Mouse (Mus musculus): ENCODE data around the gene Gm21885.

The Gm21885 gene

GRCm38 (mm10) chr11:94318056-94318455 is 36.4 kb downstream of the Gm21885 start:
- no peak for DNase-seq (ENCODE audit: extremely low spot score, low spot score)

GRCm38 (mm10) chr11:94320969-94321930 is 39.6 kb downstream of the Gm21885 start:
- DNase-seq (ENCODE audit: extremely low spot score, low spot score): no peak

GRCm38 (mm10) chr11:94321931-94322400 is 40.3 kb downstream of the Gm21885 start, which contains the start of gene Luc7l3:
TSS of gene Luc7l3 (minus strand) at chr11:94321988.
- DNase-seq (ENCODE audit: extremely low spot score, low spot score): peak; percentile 93

- no peak for DNase-seq (ENCODE audit: extremely low spot score, low spot score)
Observed at GRCm38 (mm10) chr11:94322636-94323035, 41.0 kb downstream of the Gm21885 start.

GRCm38 (mm10) chr11:94323271-94323925 is 41.7 kb downstream of the Gm21885 start:
- no peak for DNase-seq (ENCODE audit: extremely low spot score, low spot score)

GRCm38 (mm10) chr11:94324618-94325017 is 42.9 kb downstream of the Gm21885 start:
- DNase-seq (ENCODE audit: extremely low spot score, low spot score): no peak

GRCm38 (mm10) chr11:94326961-94327411 is 45.3 kb downstream of the Gm21885 start:
- DNase-seq (ENCODE audit: extremely low spot score, low spot score): peak; percentile 52

- peak; percentile 95 for DNase-seq (ENCODE audit: extremely low spot score, low spot score)
Observed at GRCm38 (mm10) chr11:94327693-94328643, 46.3 kb downstream of the Gm21885 start, which contains the start of gene Ankrd40. TSS of gene Ankrd40 (plus strand) at chr11:94328001.

GRCm38 (mm10) chr11:94328644-94329025 is 47.0 kb downstream of the Gm21885 start:
- DNase-seq (ENCODE audit: extremely low spot score, low spot score): no peak

GRCm38 (mm10) chr11:94329270-94329891 is 47.7 kb downstream of the Gm21885 start:
- DNase-seq (ENCODE audit: extremely low spot score, low spot score): no peak

GRCm38 (mm10) chr11:94330211-94330610 is 48.5 kb downstream of the Gm21885 start:
- no peak for DNase-seq (ENCODE audit: extremely low spot score, low spot score)

- no peak for DNase-seq (ENCODE audit: extremely low spot score, low spot score)
Observed at GRCm38 (mm10) chr11:94332726-94333125, 51.1 kb downstream of the Gm21885 start.

- no peak for DNase-seq (ENCODE audit: extremely low spot score, low spot score)
Observed at GRCm38 (mm10) chr11:94334386-94334968, 52.8 kb downstream of the Gm21885 start.
